9 mouse cellular contexts compared by ENCODE assay signal in the genomic region with DNA sequence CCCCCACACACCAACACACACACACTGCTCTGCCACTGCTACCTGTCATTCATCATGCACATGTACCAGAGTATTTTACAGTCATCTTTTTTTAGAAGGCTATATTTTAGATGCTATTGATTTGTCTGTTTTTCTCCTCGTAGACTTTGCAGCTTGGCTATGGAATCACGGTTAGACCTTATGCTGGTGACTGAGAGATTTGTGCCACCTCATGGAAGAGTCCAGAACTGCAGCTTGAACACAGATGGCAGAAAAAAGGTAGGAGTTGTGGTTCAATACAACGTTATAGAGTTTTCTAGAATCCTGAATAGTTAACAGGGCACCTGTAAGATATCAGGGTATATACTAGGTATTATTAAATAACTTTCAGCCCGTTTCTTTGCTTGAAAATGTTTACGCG. TPM values are rescaled to one million over a fixed set of nuclear protein-coding genes. Genes with fewer than 3 reads are reported as not detected.
DNase-seq lines count a peak whose midpoint lies in the region; ATAC-seq and TF ChIP-seq lines count a peak whose summit lies in the region.
"Had no signal": no experiment of that assay in that cellular context is flagged by ENCODE, and none has a peak within 500 bp of the region (broad histone marks: within the 10 kb centered on the region; RNA-seq: fewer than 3 reads in every experiment).

No protein-coding gene starts in this region.

- H3K27me3 ChIP-seq in hindbrain, postnatal 0 days (ENCODE audit: insufficient read depth, low read length): 0 out of 2 replicates have a peak, but pooled peaks cover 4% of the 10 kb centered on the region
- peaks cover 64% of the 10 kb centered on the region for H3K27me3 ChIP-seq in limb, embryonic 10.5 days (ENCODE audit: low read depth, poor library complexity, severe bottlenecking)

- TF ChIP-seq CTCF in cortical plate, adult 2 months (IDR thresholded peaks at IDR 0.05; ENCODE audit: extremely low read depth, insufficient read depth, low read length): peak; percentile 55; the same call in 1 of the 2 replicates
- TF ChIP-seq CTCF in hindbrain, postnatal 0 days (IDR thresholded peaks at IDR 0.05; ENCODE audit: low read depth): peak; percentile 76

- no peak overlapping the region for H3K27ac ChIP-seq in cortical plate, adult 2 months (ENCODE audit: insufficient read depth, low read length)
- no peak overlapping the region for H3K27ac ChIP-seq in hindbrain, postnatal 0 days
- H3K27ac ChIP-seq in limb, embryonic 10.5 days: no peak overlapping the region

- peak; percentile 45; the same call in 1 of the 2 replicates for ATAC-seq in hindbrain, postnatal 0 days

- no peak overlapping the region for H3K9ac ChIP-seq in hindbrain, postnatal 0 days (replicated peaks; ENCODE audit: low read length)

- no peak overlapping the region for H3K4me2 ChIP-seq in hindbrain, postnatal 0 days (ENCODE audit: low read depth, low read length)

- no peaks in the 10 kb centered on the region for H3K4me1 ChIP-seq in cortical plate, adult 2 months (ENCODE audit: control insufficient read depth, insufficient read depth, low read length)
- H3K4me1 ChIP-seq in hindbrain, postnatal 0 days (ENCODE audit: insufficient read depth, low read length): no peaks in the 10 kb centered on the region
- H3K4me1 ChIP-seq in limb, embryonic 10.5 days: no peaks in the 10 kb centered on the region

- intact Hi-C loops in heart, postnatal 10 days (cut with DNase I): loop anchor here (1.0 kb wide), 1 partner anchor 61 kb away; no protein-coding TSS in a partner anchor
- intact Hi-C loops in heart, postnatal 25 days (cut with DNase I): no loop called here

- H3K4me3 ChIP-seq in cortical plate, adult 2 months (ENCODE audit: insufficient read depth, low read length): no peak overlapping the region; the same call in 1 of the 2 replicates
- no peak overlapping the region for H3K4me3 ChIP-seq in hindbrain, postnatal 0 days (ENCODE audit: low read length)
- H3K4me3 ChIP-seq in limb, embryonic 10.5 days: no peak overlapping the region

- no peak for TF ChIP-seq POLR2A in cortical plate, adult 2 months (IDR thresholded peaks at IDR 0.05; ENCODE audit: extremely low read depth, insufficient read depth, low read length)

- no peaks in the 10 kb centered on the region for H3K9me3 ChIP-seq in hindbrain, postnatal 0 days (ENCODE audit: low read length)
- H3K9me3 ChIP-seq in limb, embryonic 10.5 days (replicated peaks): no peaks in the 10 kb centered on the region

- no peaks in the 10 kb centered on the region for H3K36me3 ChIP-seq in hindbrain, postnatal 0 days (ENCODE audit: insufficient read depth, low read length)
- no peaks in the 10 kb centered on the region for H3K36me3 ChIP-seq in limb, embryonic 10.5 days

- WGBS in hindbrain, postnatal 0 days: 43% methylated on average over 6 of the region's 6 CpGs
- 40% methylated on average over 6 of the region's 6 CpGs for WGBS in limb, embryonic 10.5 days

- peak; percentile 16 to 31 for DNase-seq in heart, postnatal 10 days
- DNase-seq in heart, postnatal 25 days (ENCODE audit: low spot score): no peak
- peak; percentile 13 for DNase-seq in Muller cell, postnatal 12 days (ENCODE audit: inconsistent ontology term)
- peak; percentile 75 for DNase-seq in hindbrain, postnatal 0 days (ENCODE audit: low spot score)
- peak; percentile 34 for DNase-seq in limb, embryonic 10.5 days (ENCODE audit: low spot score)
- DNase-seq in right cerebral cortex, adult 18-20 months: peak; percentile 57
- no peak for DNase-seq in spleen, postnatal 14 days (ENCODE audit: low spot score in 2 of 2)

RNA-seq across cellular contexts. Expression of gene Nxf3, which starts 22.9 kb away (rescaled TPM):
- total RNA-seq in heart, postnatal 10 days (2021): not detected
- total RNA-seq in heart, postnatal 25 days (2021): under 1 TPM in 1 of 2 experiments, not detected in 1; 0.22 TPM
- 0.09 and 0.23 TPM in 2 replicates for polyA plus RNA-seq in cortical plate, adult 2 months (2012; rRNA removed)
- total RNA-seq in hindbrain, postnatal 0 days (2014; rRNA removed): not detected in 2 replicates
- 0.05 TPM in 1 of 2 replicates, not detected in the other for polyA plus RNA-seq in hindbrain, postnatal 0 days (2015; fragmentation: Nextera tagmentation; extraction: Ambion mirVana)
- 0.05 TPM in 1 of 2 replicates, not detected in the other for polyA plus RNA-seq in limb, embryonic 10.5 days (2016; fragmentation: Nextera tagmentation; extraction: Ambion mirVana)
- total RNA-seq: adrenal gland, adult 18-20 months had no signal

RNA-seq across cellular contexts. Expression of gene Bex4, which starts 30.9 kb away (rescaled TPM):
- total RNA-seq in heart, postnatal 10 days (2021): 1 to 10 TPM; 5.1 to 8.4 TPM
- 1 to 10 TPM in 1 of 2 experiments, under 1 TPM in 1; 0.83 to 1.1 TPM for total RNA-seq in heart, postnatal 25 days (2021)
- 22.9 and 23.4 TPM in 2 replicates for polyA plus RNA-seq in cortical plate, adult 2 months (2012; rRNA removed)
- 20.0 and 38.4 TPM in 2 replicates for total RNA-seq in hindbrain, postnatal 0 days (2014; rRNA removed)
- 153 and 160 TPM in 2 replicates for polyA plus RNA-seq in hindbrain, postnatal 0 days (2015; fragmentation: Nextera tagmentation; extraction: Ambion mirVana)
- 67.9 and 81.2 TPM in 2 replicates for polyA plus RNA-seq in limb, embryonic 10.5 days (2016; fragmentation: Nextera tagmentation; extraction: Ambion mirVana)

RNA-seq across cellular contexts. Expression of gene Bex2, which starts 39.9 kb away (rescaled TPM):
- 1 to 10 TPM in 1 of 2 experiments, under 1 TPM in 1; 0.31 to 1.2 TPM for total RNA-seq in heart, postnatal 10 days (2021)
- total RNA-seq in heart, postnatal 25 days (2021): under 1 TPM in 1 of 2 experiments, not detected in 1; 0.29 TPM
- 326 and 347 TPM in 2 replicates for polyA plus RNA-seq in cortical plate, adult 2 months (2012; rRNA removed)
- 171 and 200 TPM in 2 replicates for total RNA-seq in hindbrain, postnatal 0 days (2014; rRNA removed)
- polyA plus RNA-seq in hindbrain, postnatal 0 days (2015; fragmentation: Nextera tagmentation; extraction: Ambion mirVana): 938 and 961 TPM in 2 replicates
- polyA plus RNA-seq in limb, embryonic 10.5 days (2016; fragmentation: Nextera tagmentation; extraction: Ambion mirVana): 261 and 268 TPM in 2 replicates

Comparison
In these comparisons a context has a peak if more than half of its experiments do, and no peak if none do; other contexts are left out.
1. DNase-seq: peak in heart, postnatal 10 days (2 of 2), Muller cell, postnatal 12 days (single experiment), hindbrain, postnatal 0 days (single experiment), limb, embryonic 10.5 days (single experiment) and right cerebral cortex, adult 18-20 months (single experiment); none in heart, postnatal 25 days (single experiment) and spleen, postnatal 14 days (0 of 2).
2. RNA of gene Bex2, which starts 39.9 kb away (total RNA-seq): 171 to 200 TPM in hindbrain, postnatal 0 days; 0.31 to 1.2 TPM in heart, postnatal 10 days and 0.29 TPM in heart, postnatal 25 days; every median in the first group is over 10 times any median in the second.